Mouse (Mus musculus) layer of hippocampus, adult 11-12 months (tissue): ENCODE measurements around the gene Fuk.
"Not testable (repeated sequence)": the region's sequence is repeated elsewhere in the genome, so short reads cannot be mapped to it uniquely, and the experiment has no call there.

Experiments used
- DNase-seq: peaks from one replicate; pipeline ENCODE4 v3.0.0; 2022; ENCODE audit warnings: low spot score

Fuk gene

GRCm38 (mm10) chr8:110901839-110902578 lies at the start of gene Fuk:
Fuk (minus strand) TSS chr8:110902488.
- peak; percentile 85 for DNase-seq

- no peak for DNase-seq
Observed at GRCm38 (mm10) chr8:110950065-110950484, 47.8 kb upstream of the Fuk start.

- no peak for DNase-seq
Observed at GRCm38 (mm10) chr8:110945716-110946115, 43.4 kb upstream of the Fuk start.

GRCm38 (mm10) chr8:110944276-110944876 lies 42.1 kb upstream of the Fuk start:
- DNase-seq: no peak

GRCm38 (mm10) chr8:110941453-110941948 lies 39.2 kb upstream of the Fuk start:
- DNase-seq: no peak

DNA sequence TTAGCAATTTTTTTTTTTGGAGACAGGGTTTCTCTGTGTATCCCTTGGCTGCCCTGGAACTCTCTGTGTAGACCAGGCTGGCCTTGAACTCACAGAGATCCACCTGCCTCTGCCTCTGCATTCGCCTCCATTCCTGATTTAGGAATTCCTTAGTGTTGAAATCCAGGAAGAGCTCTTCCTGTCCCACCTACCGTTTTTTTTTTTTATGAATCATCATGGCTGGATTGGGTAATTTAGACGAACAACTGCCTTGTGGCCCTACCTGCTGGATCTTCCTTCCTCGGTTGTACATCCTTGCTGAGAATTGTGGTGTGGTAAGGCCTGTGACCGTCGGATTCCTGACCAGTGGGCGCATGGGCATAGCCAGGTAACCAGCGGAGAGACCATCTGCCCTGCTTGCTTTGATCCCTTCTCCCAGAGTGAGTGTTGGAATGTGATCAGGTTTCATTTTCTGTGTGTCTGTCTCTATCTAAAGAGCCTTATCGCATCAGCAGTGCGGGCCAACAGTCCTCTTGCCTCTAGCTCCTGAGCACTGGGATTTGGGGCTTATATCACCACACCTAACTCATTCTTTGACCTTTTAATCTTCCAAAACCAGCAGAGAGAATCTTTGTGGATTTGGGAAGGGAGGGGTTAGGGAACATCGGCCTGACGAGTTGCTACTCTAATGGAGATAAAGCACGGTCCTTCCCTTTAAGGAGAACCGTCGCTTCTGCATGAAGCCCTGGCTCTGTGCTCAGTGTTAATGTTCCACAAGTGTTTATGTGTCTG lies 38.6 kb upstream of the Fuk start:
- DNase-seq: no peak

DNA sequence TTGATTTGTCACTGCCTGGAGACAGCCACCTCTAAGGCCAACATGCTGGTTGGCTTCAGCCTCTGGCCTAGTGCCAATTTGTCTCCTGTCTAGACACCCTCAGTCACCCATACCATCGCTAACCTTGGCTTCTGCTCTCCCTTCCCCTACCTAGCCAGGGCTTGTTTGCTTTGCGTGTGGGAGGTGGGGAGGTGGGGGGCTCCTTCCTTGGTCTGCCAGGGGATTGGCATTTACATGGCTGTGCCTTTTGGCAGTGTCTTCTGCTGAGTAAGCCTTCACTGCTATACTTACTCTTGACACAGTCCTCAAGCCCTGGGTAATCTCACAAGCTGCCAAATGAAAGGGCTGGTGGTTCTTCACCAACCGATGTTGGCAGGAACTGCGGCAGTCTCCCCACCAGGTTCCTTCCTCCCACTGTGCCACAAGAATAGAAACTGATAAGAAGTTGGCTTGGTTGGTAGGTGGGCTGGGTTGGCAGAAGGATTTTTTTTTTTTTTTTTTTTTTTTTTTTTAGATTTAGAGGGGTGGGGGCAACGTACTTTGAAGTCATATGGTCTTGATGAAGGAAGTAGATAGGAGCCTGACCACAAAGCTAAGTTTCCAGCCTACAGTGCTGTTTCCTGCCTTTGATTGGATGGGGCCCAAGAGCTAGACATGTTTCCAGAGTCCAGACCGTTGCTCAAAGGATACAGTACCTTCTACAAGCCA lies 36.7 kb upstream of the Fuk start:
- peak; percentile 69 for DNase-seq

- DNase-seq: peak; percentile 54
Observed at GRCm38 (mm10) chr8:110936217-110936616, 33.9 kb upstream of the Fuk start.

DNA sequence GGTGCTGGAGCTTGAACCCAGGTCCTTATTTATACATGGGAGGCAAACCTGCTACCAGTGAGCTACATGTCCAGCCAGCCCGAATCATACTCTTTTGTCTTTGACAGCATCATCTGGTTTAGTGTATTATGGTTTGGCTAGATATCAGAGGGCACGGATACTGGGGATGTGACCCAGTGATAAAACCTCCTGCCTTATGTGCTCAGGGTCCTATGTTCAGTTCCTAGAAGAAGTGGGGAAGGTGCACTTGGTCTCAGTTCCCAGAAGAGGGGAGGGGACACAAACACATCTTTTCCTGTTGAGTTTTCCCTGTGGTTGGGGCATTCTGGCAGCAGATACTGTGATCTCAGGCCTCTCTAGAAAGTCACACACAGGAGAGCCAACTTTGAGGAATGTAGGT lies 31.0 kb upstream of the Fuk start:
- no peak for DNase-seq

DNA sequence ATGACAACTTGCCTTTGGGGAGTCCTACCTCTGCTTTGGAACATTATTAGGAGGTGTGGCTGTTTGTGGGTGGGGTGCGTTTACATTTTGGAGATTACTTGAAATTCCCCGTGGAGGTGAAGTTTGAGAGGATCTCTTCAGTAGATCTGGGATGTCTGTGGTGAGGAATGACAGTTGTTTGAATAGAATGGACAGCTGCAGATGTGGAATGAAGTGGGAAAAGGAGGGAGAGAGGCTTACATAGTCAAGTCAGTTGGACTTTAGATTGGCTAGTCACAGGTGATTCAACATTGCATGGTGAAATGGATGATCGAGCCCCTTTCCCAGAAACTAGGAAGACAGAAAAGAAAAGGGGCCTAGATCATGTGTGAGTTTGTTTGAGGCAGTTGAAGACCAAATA lies 30.2 kb upstream of the Fuk start:
- no peak for DNase-seq

DNA sequence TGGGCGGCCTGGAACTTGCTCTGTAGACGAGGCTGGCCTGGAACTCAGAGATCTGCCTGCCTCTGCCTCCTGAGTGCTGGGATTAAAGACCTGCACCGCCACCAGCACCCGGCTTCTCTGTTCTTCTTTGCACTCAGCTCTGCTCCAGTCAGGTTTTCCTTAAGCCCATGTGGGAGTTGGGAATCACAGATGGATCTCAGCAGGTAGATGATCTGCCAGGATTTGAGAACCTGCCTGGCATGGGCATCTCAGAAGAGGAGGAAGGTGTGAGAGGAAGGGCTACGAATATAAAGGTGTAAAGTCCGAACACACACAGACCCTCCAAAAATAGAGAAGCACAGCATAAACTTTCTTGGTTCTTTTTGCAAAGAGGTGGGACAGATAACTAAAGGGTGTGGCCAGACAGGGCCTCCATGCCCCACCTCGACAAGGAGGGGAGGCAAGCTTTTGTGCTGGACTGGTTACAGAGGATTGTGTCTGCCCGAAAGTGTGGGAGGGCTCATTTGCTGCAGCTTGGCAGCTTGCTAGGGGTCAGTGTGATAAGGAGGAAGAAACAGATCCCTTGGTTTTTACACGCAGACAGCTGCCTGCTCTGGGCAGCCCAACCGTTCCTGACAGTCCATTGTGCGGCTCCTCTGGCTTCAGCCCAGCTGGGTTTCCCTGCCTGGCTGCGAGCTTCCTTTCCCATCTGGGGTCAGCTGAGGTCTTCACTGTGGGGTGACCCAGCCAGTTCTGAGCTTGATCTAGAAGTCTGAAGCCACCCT lies 29.1 kb upstream of the Fuk start:
- no peak for DNase-seq

- DNase-seq: not testable (repeated sequence)
Observed at GRCm38 (mm10) chr8:110929672-110930071, 27.4 kb upstream of the Fuk start.

DNA sequence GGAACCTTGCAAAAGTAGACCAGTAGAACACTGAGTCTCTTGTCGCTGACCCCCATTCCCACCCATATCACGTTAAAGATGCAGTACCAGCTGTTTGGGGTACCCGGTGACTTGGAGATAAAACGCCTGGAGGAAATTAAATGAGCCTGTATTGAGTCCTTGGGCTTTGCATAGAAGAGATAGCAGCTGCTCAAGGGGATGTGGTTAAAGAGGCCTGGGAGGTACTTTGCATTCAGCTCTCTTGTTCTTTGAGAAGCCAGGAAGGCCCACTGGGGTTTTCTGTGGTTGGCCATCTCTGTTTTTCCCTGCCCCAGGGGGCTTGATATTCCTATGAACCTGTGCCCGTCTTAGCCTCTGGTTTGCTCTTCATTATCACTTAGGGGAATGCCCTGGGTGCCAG lies 26.8 kb upstream of the Fuk start:
- DNase-seq: no peak

DNA sequence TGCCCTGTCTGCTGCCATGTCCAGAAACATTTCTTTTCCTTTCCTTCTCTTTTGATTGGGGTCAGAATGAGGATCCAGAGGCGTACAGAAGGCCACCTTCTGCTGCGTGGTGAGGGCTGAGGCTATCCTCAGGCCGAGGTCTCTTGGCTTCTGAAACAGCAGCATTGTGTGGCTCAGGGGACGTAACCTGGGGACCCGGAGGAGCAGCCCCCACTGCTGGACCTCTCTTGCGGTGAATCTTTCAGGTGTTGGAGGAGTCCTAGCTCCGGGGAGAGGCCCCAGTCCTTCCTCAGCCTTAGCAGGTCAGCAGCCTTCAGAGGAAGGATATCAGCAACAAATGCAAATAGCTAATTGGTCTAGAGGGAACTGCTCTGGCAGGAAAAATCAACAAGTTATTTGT lies 26.1 kb upstream of the Fuk start:
- DNase-seq: no peak

DNA sequence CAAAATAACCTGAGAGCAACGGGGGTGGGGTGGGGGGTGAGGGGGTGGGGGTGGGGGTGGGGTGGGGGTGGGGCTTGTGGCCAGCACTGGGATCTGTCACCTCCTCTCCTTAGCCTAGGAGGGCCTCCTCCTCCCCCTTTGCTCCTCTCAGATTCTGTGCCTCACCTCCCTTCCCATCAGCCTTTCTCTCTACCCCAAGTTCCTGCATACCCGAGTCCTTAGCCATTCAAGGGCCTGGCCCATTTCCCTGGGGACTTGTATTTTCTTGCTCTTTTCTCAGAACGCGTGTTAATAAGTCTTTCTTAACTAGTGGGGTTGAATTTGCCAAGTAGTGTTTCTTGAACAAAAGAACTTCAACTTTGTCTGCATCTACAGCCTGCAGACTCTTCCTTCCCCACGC lies 24.4 kb upstream of the Fuk start:
- no peak for DNase-seq

GRCm38 (mm10) chr8:110925691-110926140 lies 23.4 kb upstream of the Fuk start:
- no peak for DNase-seq

- DNase-seq: no peak
Observed at GRCm38 (mm10) chr8:110921492-110922230, 19.4 kb upstream of the Fuk start.

DNA sequence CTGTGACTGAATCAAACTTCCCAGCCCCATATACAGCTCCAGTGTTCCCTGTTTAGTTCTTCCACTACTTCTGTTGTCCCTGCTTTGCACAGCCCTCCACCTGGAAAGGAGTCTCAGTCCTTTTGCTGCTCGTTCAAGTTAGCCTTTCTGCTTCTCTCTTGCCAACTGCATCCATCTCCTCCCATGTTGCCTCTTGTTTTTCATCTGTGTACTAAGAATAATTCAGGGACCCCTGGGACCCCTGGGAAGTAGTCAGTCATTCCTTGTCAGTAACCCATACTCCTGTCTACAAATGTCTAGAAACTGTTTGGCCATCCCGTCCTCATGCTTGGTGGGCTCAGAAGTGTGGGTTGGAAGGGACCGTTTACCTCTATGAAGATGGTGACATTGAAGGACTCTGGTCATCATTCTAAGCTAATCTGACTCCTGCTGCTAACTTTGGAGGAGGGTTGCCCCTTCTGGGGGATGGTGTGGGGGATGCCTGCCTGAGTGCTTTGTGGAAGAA lies 18.5 kb upstream of the Fuk start:
- DNase-seq: no peak

DNA sequence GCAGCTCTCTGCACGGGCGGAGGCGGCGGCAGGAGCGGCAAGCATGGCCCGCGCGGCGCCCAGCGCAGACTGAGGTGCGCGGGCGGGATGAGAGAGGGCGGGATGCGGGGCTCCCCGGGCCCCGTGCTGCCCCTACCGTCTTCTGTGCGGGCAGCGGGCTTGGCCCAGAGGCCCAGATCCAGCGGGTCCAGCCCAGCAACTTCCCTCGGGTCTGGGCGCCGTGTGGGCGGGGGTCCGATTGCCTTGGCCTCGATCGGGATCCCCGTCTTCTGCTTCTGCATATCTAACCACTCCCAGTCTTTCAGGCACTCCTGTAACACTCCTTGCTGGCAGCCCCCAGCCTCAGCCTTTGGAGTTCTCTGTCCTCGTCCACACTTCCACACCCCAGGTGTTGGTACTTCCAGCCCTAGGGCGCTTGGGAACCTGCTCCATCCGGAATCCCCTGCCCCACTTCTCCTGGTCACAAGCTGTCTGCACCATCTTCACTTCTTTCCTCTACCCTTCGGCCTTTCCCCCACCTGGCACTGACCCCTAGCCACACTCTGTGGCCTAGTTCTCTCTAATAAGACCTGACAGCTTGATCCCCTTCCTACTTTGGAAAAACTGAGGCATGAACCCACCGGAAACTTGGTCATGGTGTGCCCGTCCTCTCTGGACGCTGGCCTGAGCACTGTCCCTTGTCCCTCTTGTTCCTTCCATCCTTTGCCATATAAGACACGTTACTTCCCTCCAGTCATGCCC lies 17.9 kb upstream of the Fuk start:
- DNase-seq: peak; percentile 66
